Mouse (Mus musculus): ENCODE measurements at regions not wholly inside any gene's neighbourhood (a gene's known extent, or its start where the extent isn't known, plus 50 kb on each side); places are given as distances from the start of the nearest gene placed in this dataset.
"Not testable (repeated sequence)": the region's sequence is repeated elsewhere in the genome, so short reads cannot be mapped to it uniquely, and the experiment has no call there.

- not testable (repeated sequence) for DNase-seq
Measured at GRCm38 (mm10) chr6:3201507-3201906, 197.9 kb downstream of the Samd9l start.

GRCm38 (mm10) chr6:3201107-3201506 is 198.3 kb downstream of the Samd9l start:
- DNase-seq, result no peak

DNA sequence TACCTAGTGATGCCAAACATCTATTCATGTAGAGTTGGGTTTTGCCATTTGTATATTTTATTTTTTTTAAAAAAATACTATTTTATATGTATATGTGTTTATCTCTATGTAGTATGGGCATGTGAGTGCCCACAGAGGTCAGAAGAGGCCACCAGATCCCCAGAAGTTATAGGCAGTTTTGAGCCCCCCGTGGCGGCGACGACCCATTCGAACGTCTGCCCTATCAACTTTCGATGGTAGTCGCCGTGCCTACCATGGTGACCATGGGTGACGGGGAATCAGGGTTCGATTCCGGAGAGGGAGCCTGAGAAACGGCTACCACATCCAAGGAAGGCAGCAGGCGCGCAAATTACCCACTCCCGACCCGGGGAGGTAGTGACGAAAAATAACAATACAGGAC is 198.8 kb downstream of the Samd9l start:
- not testable (repeated sequence) for DNase-seq

- not testable (repeated sequence) for DNase-seq
Measured at GRCm38 (mm10) chr6:3192424-3192820, 206.9 kb downstream of the Samd9l start.

DNA sequence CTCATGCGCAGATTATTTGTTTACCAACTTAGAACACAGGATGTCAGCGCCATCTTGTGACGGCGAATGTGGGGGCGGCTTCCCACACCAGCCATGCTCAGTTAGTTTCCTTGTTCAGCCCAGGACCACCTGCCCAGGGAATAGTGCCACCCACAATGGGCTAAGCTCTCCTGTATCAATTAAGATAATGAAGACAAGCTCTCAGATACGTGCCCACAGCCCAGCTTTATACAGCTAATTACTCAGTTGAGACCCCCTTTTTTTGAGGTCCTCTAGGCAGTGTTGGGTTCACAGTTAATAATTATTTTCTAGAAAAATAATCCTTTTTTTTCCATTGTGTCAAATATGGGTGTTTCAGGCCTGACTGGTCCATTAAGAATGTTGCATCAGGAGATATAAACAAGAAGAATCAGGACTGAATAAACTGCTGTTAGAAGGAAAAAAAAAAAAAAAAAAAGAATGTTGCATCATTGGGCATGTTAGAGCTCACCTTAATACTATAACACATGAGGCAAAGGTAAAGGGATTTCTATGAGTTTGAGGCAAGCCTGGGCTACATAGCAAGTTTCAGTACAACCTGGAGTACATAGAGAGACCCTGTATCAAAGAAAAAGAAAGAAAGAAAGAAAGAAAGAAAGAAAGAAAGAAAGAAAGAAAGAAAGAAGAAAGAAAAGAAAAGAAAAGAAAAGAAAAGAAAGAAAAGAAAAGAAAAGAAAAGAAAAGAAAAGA is 207.5 kb downstream of the Samd9l start:
- not testable (repeated sequence) for DNase-seq

- DNase-seq, result peak; percentile 63
Measured at GRCm38 (mm10) chr6:3183819-3184199, 215.6 kb downstream of the Samd9l start.

GRCm38 (mm10) chr6:3182889-3183818 is 216.2 kb downstream of the Samd9l start:
- peak; percentile 36 for DNase-seq

- DNase-seq, result not testable (repeated sequence)
Measured at GRCm38 (mm10) chr6:3182424-3182841, 216.9 kb downstream of the Samd9l start.

- DNase-seq, result not testable (repeated sequence)
Measured at GRCm38 (mm10) chr6:3179603-3180348, 219.6 kb downstream of the Samd9l start.

GRCm38 (mm10) chr6:3169479-3169878 is 229.9 kb downstream of the Samd9l start:
- not testable (repeated sequence) for DNase-seq

DNA sequence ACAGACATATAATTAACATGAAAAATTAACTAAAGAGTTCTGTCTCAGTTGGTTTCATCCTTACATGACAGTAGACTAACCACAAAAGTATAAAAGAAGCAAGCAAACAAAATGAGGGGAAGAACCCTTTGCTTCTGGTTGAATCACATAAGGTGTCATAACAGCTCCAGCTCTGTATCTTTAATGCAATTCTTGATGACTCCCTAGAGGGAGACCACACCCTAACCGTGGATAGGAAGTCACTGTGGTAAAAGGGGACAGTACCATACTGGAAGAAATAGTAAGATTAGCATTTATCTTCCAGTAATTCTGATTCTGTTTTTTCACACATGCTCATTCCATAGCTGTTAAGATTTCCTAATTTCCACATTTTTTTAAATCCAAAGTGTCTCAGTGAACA is 233.2 kb downstream of the Samd9l start:
- DNase-seq, result not testable (repeated sequence)

DNA sequence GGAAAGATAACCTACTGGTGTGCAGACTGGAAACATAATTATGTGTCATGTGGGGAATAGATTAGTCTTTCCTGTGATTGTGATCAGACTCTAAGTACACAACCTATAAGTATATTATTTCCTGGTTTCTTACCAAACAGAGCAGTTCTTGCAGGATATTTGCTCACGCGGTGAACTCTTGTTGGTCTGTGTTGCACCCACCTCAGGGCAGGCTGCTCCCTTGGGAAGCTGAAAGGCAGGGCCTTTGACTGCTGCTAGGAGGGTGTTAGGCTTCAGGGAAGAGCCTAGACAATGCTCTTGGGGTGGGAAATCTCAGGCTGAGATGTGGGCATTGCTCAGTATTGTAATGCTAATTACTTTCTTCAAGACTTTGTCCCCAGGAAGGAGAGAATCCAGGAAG is 247.5 kb downstream of the Samd9l start:
- DNase-seq, result not testable (repeated sequence)

- not testable (repeated sequence) for DNase-seq
Measured at GRCm38 (mm10) chr6:3137823-3138222, 261.5 kb downstream of the Samd9l start.

DNA sequence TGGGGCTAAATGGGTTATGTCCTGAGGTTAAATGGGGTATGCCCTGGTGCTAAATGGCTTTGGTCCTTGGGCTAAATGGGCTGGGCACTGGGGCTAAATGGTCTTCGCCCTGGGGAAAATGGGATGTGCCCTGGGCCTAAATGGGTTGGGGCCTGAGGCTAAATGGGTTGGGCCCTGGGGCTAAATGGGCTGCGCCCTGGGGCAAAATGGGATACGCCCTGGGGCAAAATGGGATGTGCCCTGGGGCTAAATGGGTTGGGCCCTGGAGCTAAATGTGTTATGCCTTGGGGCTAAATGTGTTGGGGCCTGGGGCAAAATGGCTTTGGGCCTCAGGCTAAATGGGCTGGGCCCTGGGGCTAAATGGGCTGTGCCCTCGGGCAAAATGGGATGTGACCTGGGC is 265.6 kb downstream of the Samd9l start:
- DNase-seq, result not testable (repeated sequence)

GRCm38 (mm10) chr6:3116296-3116695 is 283.1 kb downstream of the Samd9l start:
- not testable (repeated sequence) for DNase-seq

Data from cerebellum, adult 9-10 months (tissue).